Mouse (Mus musculus) stomach, postnatal 0 days (tissue): Measurements from ENCODE around the gene Rsbn1l. TPM values are rescaled to one million over a fixed set of nuclear protein-coding genes. Genes with fewer than 3 reads are reported as not detected.

Experiments
- ATAC-seq: fragments of 200-750 bp; cut with Nextera tagmentation; 2 replicates; pipeline ENCODE4 v1.8.0; 2017; ENCODE audit not compliant: low FRiP score, low TSS enrichment
- DNase-seq: peaks from one replicate; pipeline ENCODE4 v3.0.0-alpha.2; 2016; ENCODE audit warnings: low spot score
- H3K27ac ChIP-seq: fragments of 300-500 bp; sonication (generic); replicated peaks from 2 replicates; pipeline ENCODE4 v1.5.1; 2014; ENCODE audit warnings: mild to moderate bottlenecking, control low read depth
- H3K27me3 ChIP-seq: fragments of 300-500 bp; sonication (generic); 2 replicates; pipeline ENCODE4 v1.6.1; 2014; ENCODE audit warnings: low read length; ENCODE audit not compliant: control insufficient read depth, insufficient read depth
- H3K36me3 ChIP-seq: fragments of 300-500 bp; sonication (generic); 2 replicates; pipeline ENCODE4 v1.6.1; 2014; ENCODE audit warnings: low read length, mixed read lengths; ENCODE audit not compliant: control insufficient read depth, insufficient read depth
- H3K4me1 ChIP-seq: fragments of 300-500 bp; sonication (generic); replicated peaks from 2 replicates; pipeline ENCODE4 v1.6.1; 2014; ENCODE audit warnings: antibody characterized with exemption; ENCODE audit not compliant: control insufficient read depth, insufficient read depth
- H3K4me2 ChIP-seq: fragments of 300-500 bp; sonication (generic); replicated peaks from 2 replicates; pipeline ENCODE4 v1.6.1; 2014; ENCODE audit warnings: low read depth, mild to moderate bottlenecking, control low read depth, moderate library complexity
- H3K4me3 ChIP-seq: fragments of 300-500 bp; sonication (generic); 2 replicates; pipeline ENCODE4 v1.5.1; 2014; ENCODE audit warnings: low read depth, low read length, control low read depth
- H3K9ac ChIP-seq: fragments of 300-500 bp; sonication (generic); 2 replicates; pipeline ENCODE4 v1.6.1; 2014; ENCODE audit warnings: mild to moderate bottlenecking, low read length, control low read depth, mixed read lengths
- H3K9me3 ChIP-seq: fragments of 300-500 bp; sonication (generic); 2 replicates; pipeline ENCODE4 v1.6.1; 2016; ENCODE audit warnings: low read length; ENCODE audit not compliant: control insufficient read depth
- CTCF ChIP-seq: IDR thresholded peaks from 2 replicates; pipeline ENCODE4 v1.5.1; 2016; ENCODE audit warnings: antibody characterized with exemption, low read depth, mild to moderate bottlenecking, moderate library complexity
- EP300 ChIP-seq: optimal IDR thresholded peaks from 2 replicates; pipeline ENCODE3; 2016; ENCODE audit warnings: antibody characterized with exemption
- WGBS: fragments of 180-500 bp; shearing (Covaris S2); extraction: QIAGEN DNeasy Blood & Tissue Kit; methylation state at CpG from one replicate; pipeline ENCODE4 v1.1.7; 2014; 5-methylcytosine and 5-hydroxymethylcytosine counted together
- polyA plus RNA-seq: library from polyadenylated mRNA; unstranded; fragments of >200 nt; fragmentation: Nextera tagmentation; extraction: Ambion mirVana; gene quantifications from 2 replicates; pipeline ENCODE4 v1.2.1, GENCODE M21; 2015

Gene Rsbn1l
- polyA plus RNA-seq, 1 experiment from 2014 or later, result 3.4 TPM

GRCm38 (mm10) chr5:20940040-20940571, 16.1 kb downstream of the Rsbn1l start:
- DNase-seq, result no peak
- WGBS, result 88% methylated on average over 6 of the region's 6 CpGs
- no peak overlapping the region for H3K4me2 ChIP-seq

GRCm38 (mm10) chr5:20938523-20938922, 17.7 kb downstream of the Rsbn1l start:
- Histone ChIP-seq H3K36me3 (no peaks in the 10 kb centered on the region), H3K9me3 (no peaks in the 10 kb centered on the region), H3K4me3 (no peak overlapping the region), H3K4me2 (no peak overlapping the region), H3K9ac (no peak overlapping the region), H3K27ac (no peak overlapping the region), H3K27me3 (no peaks in the 10 kb centered on the region), H3K4me1 (no peaks in the 10 kb centered on the region)
- TF ChIP-seq EP300, result no peak
- no peak for TF ChIP-seq CTCF
- no peak for DNase-seq
- ATAC-seq, result no peak
- 78% methylated on average over 5 of the region's 5 CpGs for WGBS

More at GRCm38 (mm10) chr5:20940040-20940571, 16.1 kb downstream of the Rsbn1l start:
- H3K9ac ChIP-seq, result no peak overlapping the region
- no peaks in the 10 kb centered on the region; the same call in 1 of the 2 replicates for H3K4me1 ChIP-seq
- H3K9me3 ChIP-seq, result no peaks in the 10 kb centered on the region
- H3K4me3 ChIP-seq, result no peak overlapping the region
- no peak for ATAC-seq
- no peak overlapping the region for H3K27ac ChIP-seq
- TF ChIP-seq EP300, result no peak
- TF ChIP-seq CTCF, result no peak
- H3K27me3 ChIP-seq, result no peaks in the 10 kb centered on the region
- H3K36me3 ChIP-seq, result no peaks in the 10 kb centered on the region

- ATAC-seq, result no peak
- WGBS, result 51% methylated on average over 5 of the region's 5 CpGs
- Histone ChIP-seq H3K27ac (no peak overlapping the region), H3K4me1 (no peaks in the 10 kb centered on the region), H3K36me3 (no peaks in the 10 kb centered on the region), H3K4me3 (no peak overlapping the region), H3K27me3 (no peaks in the 10 kb centered on the region), H3K9ac (no peak overlapping the region), H3K9me3 (no peaks in the 10 kb centered on the region), H3K4me2 (no peak overlapping the region)
- TF ChIP-seq EP300 (no peak), CTCF (no peak)
- no peak for DNase-seq
These were observed 20.3 kb downstream of the Rsbn1l start for GRCm38 (mm10) chr5:20935934-20936333.

GRCm38 (mm10) chr5:20932585-20932984, 23.6 kb downstream of the Rsbn1l start:
- DNase-seq, result no peak
- no peak overlapping the region for H3K27ac ChIP-seq
- no peak overlapping the region for H3K9ac ChIP-seq
- H3K4me2 ChIP-seq, result no peak overlapping the region
- TF ChIP-seq CTCF, result no peak
- TF ChIP-seq EP300, result no peak
- H3K36me3 ChIP-seq, result no peaks in the 10 kb centered on the region
- H3K4me3 ChIP-seq, result no peak overlapping the region
- H3K9me3 ChIP-seq, result no peaks in the 10 kb centered on the region
- H3K4me1 ChIP-seq, result no peaks in the 10 kb centered on the region
- no peak for ATAC-seq
- WGBS, result 99% methylated on average over 3 of the region's 3 CpGs
- H3K27me3 ChIP-seq, result no peaks in the 10 kb centered on the region

GRCm38 (mm10) chr5:20931300-20931699, 24.9 kb downstream of the Rsbn1l start:
- H3K27me3 ChIP-seq, result no peaks in the 10 kb centered on the region
- DNase-seq, result peak; percentile 33
- no peak for TF ChIP-seq EP300
- TF ChIP-seq CTCF, result no peak
- H3K4me3 ChIP-seq, result no peak overlapping the region
- H3K9me3 ChIP-seq, result no peaks in the 10 kb centered on the region
- 62% methylated on average over 3 of the region's 3 CpGs for WGBS
- H3K9ac ChIP-seq, result no peak overlapping the region
- H3K4me1 ChIP-seq, result no peaks in the 10 kb centered on the region
- no peaks in the 10 kb centered on the region for H3K36me3 ChIP-seq
- no peak overlapping the region for H3K4me2 ChIP-seq
- peak; percentile 65; the same call in 1 of the 2 replicates for ATAC-seq
- no peak overlapping the region for H3K27ac ChIP-seq

GRCm38 (mm10) chr5:20930430-20930829, 25.8 kb downstream of the Rsbn1l start:
- Histone ChIP-seq H3K9me3 (no peaks in the 10 kb centered on the region), H3K4me1 (no peaks in the 10 kb centered on the region)
- ATAC-seq, result no peak

More at GRCm38 (mm10) chr5:20930430-20930829, 25.8 kb downstream of the Rsbn1l start:
- H3K36me3 ChIP-seq, result no peaks in the 10 kb centered on the region
- H3K27me3 ChIP-seq, result no peaks in the 10 kb centered on the region
- H3K4me2 ChIP-seq, result no peak overlapping the region
- H3K4me3 ChIP-seq, result no peak overlapping the region
- H3K27ac ChIP-seq, result peak overlapping the region; percentile 26
- TF ChIP-seq CTCF, result no peak
- no peak for TF ChIP-seq EP300
- DNase-seq, result no peak
- no peak overlapping the region for H3K9ac ChIP-seq
